Mouse (Mus musculus) skeletal muscle tissue, postnatal 0 days (tissue): ENCODE results near the gene 1700001O22Rik. TPM values are rescaled to one million over a fixed set of nuclear protein-coding genes. Genes with fewer than 3 reads are reported as not detected.

Source experiments
- polyA plus RNA-seq: library from polyadenylated mRNA; unstranded; fragments of >200 nt; fragmentation: Nextera tagmentation; extraction: Ambion mirVana; gene quantifications from 2 replicates; pipeline ENCODE4 v1.2.1, GENCODE M21; 2015

The 1700001O22Rik gene
- 0.40 and 0.45 TPM in 2 replicates for polyA plus RNA-seq

GRCm38 (mm10) chr2:30803604-30804003, at the start of gene 1700001O22Rik:
1700001O22Rik (minus strand) TSS chr2:30803661.

GRCm38 (mm10) chr2:30834373-30835022, 31.0 kb upstream of the 1700001O22Rik start, which contains the start of gene Prrx2:
Prrx2 (plus strand) TSS chr2:30834972.

GRCm38 (mm10) chr2:30830283-30830795, 26.9 kb upstream of the 1700001O22Rik start, which contains the start of gene Asb6:
Asb6 (minus strand) TSS chr2:30830333.

GRCm38 (mm10) chr2:30807648-30808295, 4.3 kb upstream of the 1700001O22Rik start, which contains the start of gene Ntmt1:
Ntmt1 (plus strand) TSS chr2:30807826.

Other genes starting within 250 kb of the 1700001O22Rik start
- gene Cstad, start 208.6 kb downstream of the 1700001O22Rik start, polyA plus RNA-seq, result 1.3 and 2.2 TPM in 2 replicates
- 49.0 and 52.9 TPM in 2 replicates for gene Ntmt1, start 4.2 kb upstream of the 1700001O22Rik start, polyA plus RNA-seq
- 11.8 and 11.9 TPM in 2 replicates for gene Asb6, start 26.7 kb upstream of the 1700001O22Rik start, polyA plus RNA-seq
- gene Prrx2, start 31.3 kb upstream of the 1700001O22Rik start, polyA plus RNA-seq, result 4.6 and 7.1 TPM in 2 replicates
- 2.4 and 6.2 TPM in 2 replicates for gene Ptges, start 126.2 kb upstream of the 1700001O22Rik start, polyA plus RNA-seq
- 19.9 and 22.2 TPM in 2 replicates for gene Tor1b, start 149.3 kb upstream of the 1700001O22Rik start, polyA plus RNA-seq
- 31.2 and 38.0 TPM in 2 replicates for gene Tor1a, start 164.3 kb upstream of the 1700001O22Rik start, polyA plus RNA-seq
- 23.5 and 27.6 TPM in 2 replicates for gene BC005624, start 178.5 kb upstream of the 1700001O22Rik start, polyA plus RNA-seq
- 29.0 and 33.6 TPM in 2 replicates for gene Usp20, start 178.6 kb upstream of the 1700001O22Rik start, polyA plus RNA-seq